In the genomic region with DNA sequence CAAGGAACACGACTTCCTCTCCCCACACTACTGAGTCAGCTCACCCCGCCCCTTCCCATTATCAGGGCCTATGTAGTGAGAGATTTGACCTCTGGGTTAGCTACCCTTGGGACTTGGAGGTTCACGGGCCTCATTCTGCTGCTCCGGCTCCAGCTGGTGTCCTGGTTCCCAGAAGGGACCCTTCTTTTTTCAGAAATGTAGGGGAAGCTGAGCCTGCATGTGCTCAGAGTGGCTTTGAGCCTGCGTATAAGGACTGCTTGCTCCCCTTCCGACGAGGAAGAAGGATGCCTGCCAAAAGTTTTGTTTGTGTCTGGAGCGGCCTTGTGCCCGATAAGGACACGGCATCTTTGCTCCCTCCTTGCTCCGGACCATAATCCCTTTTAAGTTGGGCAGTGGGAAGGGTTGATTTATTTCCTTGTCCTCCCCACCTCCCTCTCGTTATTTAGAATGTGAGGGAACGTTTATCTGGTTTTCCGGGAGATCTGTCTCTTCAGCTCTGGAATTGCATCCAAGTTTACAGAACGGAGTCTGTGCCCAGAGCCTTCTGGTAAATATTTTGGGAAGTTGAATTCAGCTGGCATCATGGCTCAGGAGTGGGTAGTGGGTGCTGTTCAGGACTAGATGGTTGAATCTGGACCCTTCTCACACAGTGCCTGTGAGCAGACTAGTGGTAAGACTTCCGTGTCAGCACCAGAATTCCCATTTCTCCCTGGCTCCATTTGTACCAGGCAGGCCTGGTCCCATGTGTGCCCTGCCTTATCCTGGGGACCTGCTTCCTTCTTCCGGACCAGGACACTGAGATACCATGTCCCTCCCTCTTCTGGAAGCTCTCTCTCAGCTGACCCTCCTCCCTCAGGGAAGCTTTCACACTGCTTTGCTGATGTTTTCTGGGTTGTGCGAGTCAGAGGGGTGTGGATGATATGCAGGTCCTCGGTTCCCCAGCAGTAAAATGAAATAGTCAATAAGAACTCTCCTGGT, we compare ENCODE assay signal across 10 mouse cellular contexts. TPM values are rescaled to one million over a fixed set of nuclear protein-coding genes. Genes with fewer than 3 reads are reported as not detected.
A peak's percentile ranks its signal among the peaks of the same experiment; 100 is the strongest.
DNase-seq lines count a peak whose midpoint lies in the region; ATAC-seq and TF ChIP-seq lines count a peak whose summit lies in the region.
"Had no signal": no experiment of that assay in that cellular context is flagged by ENCODE, and none has a peak within 500 bp of the region (broad histone marks: within the 10 kb centered on the region; RNA-seq: fewer than 3 reads in every experiment).

No protein-coding gene starts in this region.

- 71% methylated on average over 19 of the region's 19 CpGs for WGBS in forebrain, embryonic 14.5 days
- WGBS in forebrain, embryonic 11.5 days = 82% methylated on average over 19 of the region's 19 CpGs

- peak; percentile 15 for DNase-seq in forebrain, embryonic 14.5 days (ENCODE audit: low spot score)
- no peak for DNase-seq in forebrain, embryonic 11.5 days (ENCODE audit: low spot score)
- DNase-seq in testis, postnatal 10 days (ENCODE audit: low spot score) = no peak
- peak; percentile 81 to 89 for DNase-seq in lung, adult 18-20 months
- no peak for DNase-seq in left cerebral cortex, adult 2 months (ENCODE audit: extremely low spot score in 1 of 2, low spot score in 2 of 2)
- no peak for DNase-seq in gastrocnemius, postnatal 10 days
- DNase-seq in spleen, adult 12 weeks (ENCODE audit: low spot score) = no peak
- DNase-seq: gastrocnemius, postnatal 36 days had no signal

- no peaks in the 10 kb centered on the region for H3K27me3 ChIP-seq in forebrain, embryonic 14.5 days (replicated peaks; ENCODE audit: control insufficient read depth, insufficient read depth, low read length)
- no peaks in the 10 kb centered on the region for H3K27me3 ChIP-seq in forebrain, embryonic 11.5 days (ENCODE audit: control insufficient read depth, insufficient read depth, low read length)
- H3K27me3 ChIP-seq in testis, adult 2 months (ENCODE audit: control insufficient read depth, insufficient read depth, low read length) = no peaks in the 10 kb centered on the region

- H3K36me3 ChIP-seq in forebrain, embryonic 14.5 days (ENCODE audit: control insufficient read depth, insufficient read depth, low read length) = no peaks in the 10 kb centered on the region
- H3K36me3 ChIP-seq in forebrain, embryonic 11.5 days (ENCODE audit: control insufficient read depth, insufficient read depth, low read length) = no peaks in the 10 kb centered on the region
- H3K36me3 ChIP-seq in testis, adult 2 months (ENCODE audit: control insufficient read depth, insufficient read depth, low read length) = no peaks in the 10 kb centered on the region

- no peak overlapping the region for H3K4me3 ChIP-seq in forebrain, embryonic 14.5 days (ENCODE audit: low read depth, low read length)
- H3K4me3 ChIP-seq in forebrain, embryonic 11.5 days (ENCODE audit: low read depth, low read length) = no peak overlapping the region
- no peak overlapping the region for H3K4me3 ChIP-seq in testis, adult 2 months (ENCODE audit: control insufficient read depth, low read depth, low read length)
- no peak overlapping the region for H3K4me3 ChIP-seq in left cerebral cortex, adult 2 months

- TF ChIP-seq CTCF in testis, adult 2 months (IDR thresholded peaks at IDR 0.05; ENCODE audit: control insufficient read depth, insufficient read depth, insufficient replicate concordance, low read depth, low read length) = no peak
- TF ChIP-seq CTCF in left cerebral cortex, adult 2 months (IDR thresholded peaks at IDR 0.05) = no peak

- no peak overlapping the region for H3K27ac ChIP-seq in forebrain, embryonic 14.5 days (ENCODE audit: low read depth, low read length)
- no peak overlapping the region for H3K27ac ChIP-seq in forebrain, embryonic 11.5 days (ENCODE audit: low read depth, low read length)
- 0 out of 2 replicates have a peak overlapping the region, but pooled peaks have one; percentile 39 for H3K27ac ChIP-seq in testis, adult 2 months (ENCODE audit: control insufficient read depth, insufficient read depth, low read depth, low read length)
- H3K27ac ChIP-seq in left cerebral cortex, adult 2 months = no peak overlapping the region

- no peaks in the 10 kb centered on the region for H3K9me3 ChIP-seq in forebrain, embryonic 14.5 days (replicated peaks; ENCODE audit: control insufficient read depth, low read length)
- H3K9me3 ChIP-seq in forebrain, embryonic 11.5 days (ENCODE audit: control insufficient read depth, low read length) = no peaks in the 10 kb centered on the region

- intact Hi-C loops in left cerebral cortex, adult 2 months (cut with DNase I) = loop anchor here (5.0 kb wide), 1 partner anchor 84 kb away; no protein-coding TSS in a partner anchor

- no peaks in the 10 kb centered on the region for H3K4me1 ChIP-seq in forebrain, embryonic 14.5 days (ENCODE audit: control insufficient read depth, insufficient read depth, low read length)
- no peaks in the 10 kb centered on the region for H3K4me1 ChIP-seq in forebrain, embryonic 11.5 days (replicated peaks; ENCODE audit: control insufficient read depth, insufficient read depth, low read length)
- 0 out of 2 replicates have a peak, but pooled peaks cover 2% of the 10 kb centered on the region for H3K4me1 ChIP-seq in testis, adult 2 months (ENCODE audit: control insufficient read depth, insufficient read depth, low read length)

- H3K4me2 ChIP-seq in forebrain, embryonic 14.5 days (ENCODE audit: low read length) = no peak overlapping the region
- no peak overlapping the region for H3K4me2 ChIP-seq in forebrain, embryonic 11.5 days (ENCODE audit: low read depth, low read length, severe bottlenecking)

- no peak overlapping the region for H3K9ac ChIP-seq in forebrain, embryonic 14.5 days (ENCODE audit: low read length)
- H3K9ac ChIP-seq in forebrain, embryonic 11.5 days (ENCODE audit: low read length) = no peak overlapping the region

- TF ChIP-seq POLR2A in testis, adult 2 months (IDR thresholded peaks at IDR 0.05; ENCODE audit: control insufficient read depth, low read depth, low read length) = no peak

- no peak for ATAC-seq in forebrain, embryonic 14.5 days
- no peak for ATAC-seq in forebrain, embryonic 11.5 days (replicated peaks; ENCODE audit: low FRiP score)

RNA-seq across cellular contexts. Expression of gene Nkd1, which starts 17.1 kb away (rescaled TPM):
- 35.2 and 40.0 TPM in 2 replicates for polyA plus RNA-seq in forebrain, embryonic 14.5 days (2014; fragmentation: Nextera tagmentation; extraction: Ambion mirVana)
- 63.0 and 71.5 TPM in 2 replicates for polyA plus RNA-seq in forebrain, embryonic 11.5 days (2014; fragmentation: Nextera tagmentation; extraction: Ambion mirVana)
- polyA plus RNA-seq in testis, adult 2 months (2012; rRNA removed) = 2.9 and 3.8 TPM in 2 replicates
- total RNA-seq in left cerebral cortex, adult 2 months (2021) = 10 to 100 TPM; 13.7 to 14.1 TPM
- 1 to 10 TPM; 6.5 to 8.2 TPM for total RNA-seq in gastrocnemius, postnatal 10 days (2021)
- polyA plus RNA-seq: C2C12 had no signal

Comparison
In these comparisons a context has a peak if more than half of its experiments do, and no peak if none do; other contexts are left out.
1. DNase-seq: peak in forebrain, embryonic 14.5 days (single experiment) and lung, adult 18-20 months (2 of 2); none in forebrain, embryonic 11.5 days (single experiment), testis, postnatal 10 days (single experiment), left cerebral cortex, adult 2 months (0 of 2), gastrocnemius, postnatal 10 days (single experiment) and spleen, adult 12 weeks (single experiment).